8 mouse cellular contexts compared by ENCODE assay signal in the genomic region with DNA sequence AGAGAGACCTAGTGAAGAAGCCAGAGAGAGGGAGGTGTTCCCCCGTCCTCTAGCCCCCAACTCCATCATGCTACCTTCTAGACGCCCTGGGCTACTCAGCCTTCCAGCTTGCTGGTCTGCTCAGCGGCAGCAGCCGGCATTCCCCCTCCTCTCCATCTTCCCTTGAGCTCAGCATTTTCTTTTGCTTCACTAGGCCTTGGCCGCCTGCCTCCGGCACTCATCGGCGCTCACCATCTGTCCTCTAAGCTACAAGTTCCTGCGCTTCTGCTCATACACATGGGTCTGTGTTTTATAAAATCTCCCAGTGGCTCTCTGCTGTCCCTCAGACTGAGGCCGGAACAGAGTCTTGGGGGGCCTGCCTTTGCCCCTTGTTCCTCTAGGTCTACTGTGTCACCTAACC. TPM values are rescaled to one million over a fixed set of nuclear protein-coding genes. Genes with fewer than 3 reads are reported as not detected.
DNase-seq lines count a peak whose midpoint lies in the region; ATAC-seq lines count a peak whose summit lies in the region.

No protein-coding gene starts in this region.

- ATAC-seq in limb, embryonic 12.5 days (ENCODE audit: insufficient number of reproducible peaks, insufficient read depth, low FRiP score, low TSS enrichment, low read depth), result no peak
- no peak for ATAC-seq in stomach, embryonic 14.5 days (ENCODE audit: insufficient number of reproducible peaks, insufficient read depth, low FRiP score, low read depth)
- no peak for ATAC-seq in liver, embryonic 12.5 days

- peak; percentile 97 for DNase-seq in brain, adult 2 months (ENCODE audit: low read depth, low spot score)
- peak; percentile 95 for DNase-seq in cerebellum, adult 11-12 months
- peak; percentile 74 to 76 for DNase-seq in frontal cortex, postnatal 10 days (ENCODE audit: low spot score in 2 of 2)
- DNase-seq in thymus, postnatal 36 days, result no peak
- DNase-seq in kidney, adult 8-10 months, result no peak

- peaks cover 21% of the 10 kb centered on the region for H3K4me1 ChIP-seq in limb, embryonic 12.5 days (replicated peaks)
- H3K4me1 ChIP-seq in stomach, embryonic 14.5 days (ENCODE audit: control insufficient read depth, insufficient read depth, low read length), result peaks cover 15% of the 10 kb centered on the region
- H3K4me1 ChIP-seq in liver, embryonic 12.5 days, result peaks cover 11% of the 10 kb centered on the region

- peak overlapping the region; percentile 45; the same call in 1 of the 2 replicates for H3K27ac ChIP-seq in limb, embryonic 12.5 days
- 0 out of 2 replicates have a peak overlapping the region, but pooled peaks have one; percentile 27 for H3K27ac ChIP-seq in stomach, embryonic 14.5 days (ENCODE audit: low read length)
- no peak overlapping the region for H3K27ac ChIP-seq in liver, embryonic 12.5 days

- no peak overlapping the region for H3K4me3 ChIP-seq in limb, embryonic 12.5 days (replicated peaks)
- H3K4me3 ChIP-seq in stomach, embryonic 14.5 days (ENCODE audit: low read depth, low read length), result no peak overlapping the region
- no peak overlapping the region for H3K4me3 ChIP-seq in liver, embryonic 12.5 days

- peaks cover 40% of the 10 kb centered on the region for H3K27me3 ChIP-seq in limb, embryonic 12.5 days
- H3K27me3 ChIP-seq in stomach, embryonic 14.5 days (ENCODE audit: control insufficient read depth, insufficient read depth, low read length), result no peaks in the 10 kb centered on the region
- H3K27me3 ChIP-seq in liver, embryonic 12.5 days (replicated peaks), result peaks cover 40% of the 10 kb centered on the region

- WGBS in limb, embryonic 12.5 days, result 63% methylated on average over 10 of the region's 10 CpGs
- 49% methylated on average over 10 of the region's 10 CpGs for whole genome bisulfite sequencing in stomach, embryonic 14.5 days
- WGBS in liver, embryonic 12.5 days (ENCODE audit: insufficient replicate concordance), result 64% methylated on average over 10 of the region's 10 CpGs

- H3K9ac ChIP-seq in limb, embryonic 12.5 days (replicated peaks), result no peak overlapping the region
- no peak overlapping the region for H3K9ac ChIP-seq in stomach, embryonic 14.5 days (replicated peaks; ENCODE audit: low read depth, low read length)
- no peak overlapping the region for H3K9ac ChIP-seq in liver, embryonic 12.5 days

- no peaks in the 10 kb centered on the region for H3K36me3 ChIP-seq in limb, embryonic 12.5 days
- no peaks in the 10 kb centered on the region for H3K36me3 ChIP-seq in stomach, embryonic 14.5 days (ENCODE audit: control insufficient read depth, insufficient read depth, low read length)
- no peaks in the 10 kb centered on the region for H3K36me3 ChIP-seq in liver, embryonic 12.5 days

- no peaks in the 10 kb centered on the region for H3K9me3 ChIP-seq in limb, embryonic 12.5 days
- H3K9me3 ChIP-seq in stomach, embryonic 14.5 days (ENCODE audit: control insufficient read depth, low read depth, low read length), result no peaks in the 10 kb centered on the region
- H3K9me3 ChIP-seq in liver, embryonic 12.5 days (replicated peaks), result no peaks in the 10 kb centered on the region

- H3K4me2 ChIP-seq in limb, embryonic 12.5 days, result no peak overlapping the region
- H3K4me2 ChIP-seq in stomach, embryonic 14.5 days (replicated peaks; ENCODE audit: low read depth, low read length), result no peak overlapping the region
- H3K4me2 ChIP-seq in liver, embryonic 12.5 days, result no peak overlapping the region

RNA-seq across cellular contexts. Expression of a gene that starts 3.9 kb away (rescaled TPM):
- 7.6 and 8.0 TPM in 2 replicates for polyA plus RNA-seq in limb, embryonic 12.5 days (2016; fragmentation: Nextera tagmentation; extraction: Ambion mirVana)
- 9.6 and 13.0 TPM in 2 replicates for polyA plus RNA-seq in stomach, embryonic 14.5 days (2014; fragmentation: Nextera tagmentation; extraction: Ambion mirVana)
- 2.7 and 3.2 TPM in 2 replicates for polyA plus RNA-seq in liver, embryonic 12.5 days (2016; fragmentation: Nextera tagmentation; extraction: Ambion mirVana)

Comparison
In these comparisons a context has a peak if more than half of its experiments do, and no peak if none do; other contexts are left out.
1. DNase-seq: peak in brain, adult 2 months (single experiment), cerebellum, adult 11-12 months (single experiment) and frontal cortex, postnatal 10 days (2 of 2); none in thymus, postnatal 36 days (0 of 2) and kidney, adult 8-10 months (0 of 2).